Mouse (Mus musculus): ENCODE data around the gene Zscan18. TPM values are rescaled to one million over a fixed set of nuclear protein-coding genes. Genes with fewer than 3 reads are reported as not detected.

Zscan18 gene
- polyA plus RNA-seq (2015; fragmentation: Nextera tagmentation; extraction: Ambion mirVana): 4.0 and 4.5 TPM in 2 replicates

DNA sequence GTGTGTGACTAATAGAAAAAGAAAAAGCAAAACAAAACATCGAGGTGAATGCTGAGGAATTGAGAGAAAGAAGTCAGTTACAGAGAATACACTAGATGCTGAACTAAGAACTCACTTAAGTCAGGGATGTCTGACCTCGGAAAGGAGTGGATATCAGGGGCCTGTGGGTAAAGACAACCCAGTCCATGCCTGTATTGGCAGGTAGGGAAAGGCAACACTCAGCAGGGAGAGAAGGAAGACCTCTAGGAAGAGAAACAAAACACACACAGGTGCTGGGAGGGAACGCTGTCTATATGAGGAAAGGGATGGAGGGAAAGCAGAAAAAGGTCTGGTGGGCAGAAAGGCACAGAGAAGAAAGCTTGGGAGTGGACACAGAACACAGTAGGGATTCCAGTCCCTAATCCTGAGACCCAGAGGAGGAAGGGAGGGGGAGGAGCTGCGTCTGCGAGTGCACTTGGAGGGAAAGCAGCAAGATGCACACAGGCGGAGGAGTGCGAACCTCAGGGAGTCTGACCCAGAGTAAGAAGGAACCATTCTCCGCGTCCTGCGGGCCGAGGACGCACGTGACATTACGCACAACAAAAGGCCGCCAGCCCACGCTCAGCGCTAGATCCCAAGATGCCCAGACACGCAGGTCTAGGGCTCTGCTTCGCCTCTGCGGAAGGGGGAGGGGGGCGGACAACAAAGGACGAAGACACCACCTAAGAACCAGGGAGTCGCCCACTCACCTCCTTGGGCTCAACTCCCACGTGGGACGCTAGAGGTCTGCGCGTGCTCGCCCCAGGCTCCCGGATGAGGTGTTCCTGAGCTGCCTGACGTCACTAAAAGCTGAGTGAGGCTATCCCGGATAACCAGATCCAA, at the start of gene Zscan18:
Gene Zscan18, minus strand, starts transcription at position 770 of the 861 bp plus-strand sequence.

DNA sequence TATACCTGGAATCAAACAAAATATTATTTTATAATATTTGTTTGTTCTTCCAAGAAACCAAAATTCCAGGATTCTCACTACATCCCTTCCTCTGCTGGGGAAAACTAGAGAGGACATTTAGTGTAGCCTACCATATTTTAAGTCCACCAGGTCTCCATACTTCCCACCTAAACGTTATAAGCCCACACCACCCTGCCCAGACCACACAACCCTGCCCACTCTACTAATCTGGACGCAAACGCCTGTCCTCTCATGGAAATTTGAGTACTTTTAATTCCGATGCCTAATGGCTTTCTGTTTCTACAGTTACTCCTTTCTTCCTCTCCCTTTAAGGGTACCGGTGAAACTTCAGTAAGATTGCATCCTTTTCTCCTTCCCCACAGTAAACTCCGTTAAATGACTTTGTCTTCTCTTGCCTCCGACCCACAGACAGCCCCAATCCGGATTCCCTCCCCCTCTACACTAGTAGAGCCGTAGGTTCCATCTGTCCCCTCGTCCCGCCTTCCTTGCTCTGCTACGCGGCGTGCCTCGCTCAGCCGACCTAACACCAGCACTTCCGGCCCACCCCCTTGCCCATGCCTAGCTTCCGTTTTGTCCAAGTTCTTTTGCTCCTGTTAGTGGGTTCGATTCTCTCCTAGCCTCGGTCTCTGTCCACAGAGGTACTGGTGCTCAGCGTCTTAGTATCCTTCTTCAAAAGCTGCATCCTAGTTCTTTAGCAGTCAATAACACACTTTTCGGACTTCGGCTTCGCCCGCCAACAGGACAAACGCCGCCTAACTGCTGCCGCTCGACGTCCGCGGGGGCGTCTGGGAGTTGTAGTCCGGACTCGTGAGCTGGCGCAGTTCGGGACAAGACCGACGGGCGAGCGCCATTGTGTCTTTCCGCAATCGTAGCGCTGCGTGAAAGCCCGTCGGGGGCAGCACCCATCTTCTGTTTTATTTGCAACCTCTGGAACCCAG, 31.0 kb upstream of the Zscan18 start, which contains the start of gene Zfp110:
Gene Zfp110, plus strand, starts transcription at position 600 of the 959 bp plus-strand sequence.

DNA sequence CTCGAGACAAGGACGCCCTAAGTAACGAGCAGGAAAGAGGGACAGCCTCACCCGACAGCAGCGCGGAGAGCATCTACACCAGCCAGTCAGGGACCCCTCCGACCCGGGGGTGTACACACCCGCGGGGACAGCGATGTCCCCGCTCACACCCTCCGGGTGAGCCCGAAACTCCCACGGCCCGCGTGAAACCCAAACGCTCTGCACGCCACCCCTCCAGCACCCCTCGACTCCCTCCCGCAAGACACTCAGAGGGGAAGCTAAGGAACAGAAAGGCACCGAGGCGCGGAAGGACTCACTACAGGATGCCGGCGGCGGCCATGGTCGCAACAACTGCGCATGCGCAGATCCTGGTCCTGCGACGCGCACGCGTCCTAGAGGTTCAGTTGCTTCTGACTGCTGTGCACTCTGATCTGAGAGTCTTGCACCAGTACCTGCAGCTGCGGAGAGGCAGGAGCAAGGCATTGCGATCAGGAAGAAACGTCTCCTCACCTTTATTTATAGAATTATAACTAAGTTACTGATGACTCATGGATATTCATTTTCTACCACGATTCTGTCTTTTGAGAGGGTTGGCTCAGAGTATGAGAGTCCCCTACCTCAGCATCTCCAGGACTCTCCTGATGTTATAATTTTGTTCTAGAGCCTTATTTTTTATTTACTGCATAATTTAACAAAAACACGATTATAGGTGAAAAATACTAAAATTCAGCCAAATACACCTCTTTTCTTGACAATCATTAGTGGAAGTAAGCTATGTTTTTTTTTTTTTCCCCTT, 15.3 kb upstream of the Zscan18 start, which contains the start of gene Zfp329:
Gene Zfp329, minus strand, starts transcription at position 338 of the 775 bp plus-strand sequence.

DNA sequence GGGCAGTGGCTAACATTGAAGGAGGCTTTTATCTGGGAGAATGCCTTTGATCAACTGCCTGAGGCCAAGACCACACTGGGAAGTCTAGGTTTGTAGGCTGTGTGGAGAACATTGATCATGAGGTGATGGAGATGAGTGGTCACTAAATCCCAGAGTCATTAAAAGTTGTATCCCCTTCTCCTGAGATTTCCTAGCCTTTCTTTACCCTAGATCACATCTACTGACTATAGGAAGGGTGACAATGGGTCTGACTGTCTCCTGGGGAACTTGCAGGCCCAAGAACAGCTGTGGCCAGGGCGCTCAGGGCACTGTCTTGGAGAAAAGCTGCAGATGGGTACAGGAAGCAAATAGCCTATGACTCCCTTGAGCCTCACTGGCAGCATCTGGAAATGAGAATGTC, 68.5 kb downstream of the Zscan18 start, which contains the start of gene Vmn2r56:
Gene Vmn2r56, minus strand, starts transcription at position 101 of the 400 bp plus-strand sequence.

Other genes with a start within 250 kb of the Zscan18 start
- gene Vmn2r53, start 194.8 kb downstream of the Zscan18 start, polyA plus RNA-seq (2015; fragmentation: Nextera tagmentation; extraction: Ambion mirVana): 0.01 TPM in 1 of 2 replicates, not detected in the other
- gene Vmn2r54, start 163.3 kb downstream of the Zscan18 start, polyA plus RNA-seq (2015; fragmentation: Nextera tagmentation; extraction: Ambion mirVana): not detected in 2 replicates
- gene Vmn2r55, start 118.6 kb downstream of the Zscan18 start, polyA plus RNA-seq (2015; fragmentation: Nextera tagmentation; extraction: Ambion mirVana): not detected in 2 replicates
- gene Vmn2r56, start 68.6 kb downstream of the Zscan18 start, polyA plus RNA-seq (2015; fragmentation: Nextera tagmentation; extraction: Ambion mirVana): not detected in 2 replicates
- 6.0 and 7.4 TPM in 2 replicates for gene Zfp329, start 15.2 kb upstream of the Zscan18 start, polyA plus RNA-seq (2015; fragmentation: Nextera tagmentation; extraction: Ambion mirVana)
- 17.2 and 23.7 TPM in 2 replicates for gene Zfp110, start 31.1 kb upstream of the Zscan18 start, polyA plus RNA-seq (2015; fragmentation: Nextera tagmentation; extraction: Ambion mirVana)
- gene Zfp128, start 77.5 kb upstream of the Zscan18 start, polyA plus RNA-seq (2015; fragmentation: Nextera tagmentation; extraction: Ambion mirVana): 1.7 and 2.3 TPM in 2 replicates
- gene Zscan22, start 94.2 kb upstream of the Zscan18 start, polyA plus RNA-seq (2015; fragmentation: Nextera tagmentation; extraction: Ambion mirVana): 6.5 and 6.6 TPM in 2 replicates
- gene Rps5, start 118.7 kb upstream of the Zscan18 start, polyA plus RNA-seq (2015; fragmentation: Nextera tagmentation; extraction: Ambion mirVana): 865 and 1,106 TPM in 2 replicates
- gene Rnf225, start 123.8 kb upstream of the Zscan18 start, polyA plus RNA-seq (2015; fragmentation: Nextera tagmentation; extraction: Ambion mirVana): 0.08 and 0.30 TPM in 2 replicates
- gene Zfp324, start 162.2 kb upstream of the Zscan18 start, polyA plus RNA-seq (2015; fragmentation: Nextera tagmentation; extraction: Ambion mirVana): 6.2 and 7.5 TPM in 2 replicates
- 3.8 and 6.0 TPM in 2 replicates for gene Zfp446, start 174.2 kb upstream of the Zscan18 start, polyA plus RNA-seq (2015; fragmentation: Nextera tagmentation; extraction: Ambion mirVana)
- gene Slc27a5, start 194.6 kb upstream of the Zscan18 start, polyA plus RNA-seq (2015; fragmentation: Nextera tagmentation; extraction: Ambion mirVana): 1.9 and 3.0 TPM in 2 replicates
- gene Trim28, start 195.5 kb upstream of the Zscan18 start, polyA plus RNA-seq (2015; fragmentation: Nextera tagmentation; extraction: Ambion mirVana): 104 and 137 TPM in 2 replicates
- gene Zbtb45, start 206.4 kb upstream of the Zscan18 start, polyA plus RNA-seq (2015; fragmentation: Nextera tagmentation; extraction: Ambion mirVana): 9.3 and 12.6 TPM in 2 replicates
- gene Chmp2a, start 231.2 kb upstream of the Zscan18 start, polyA plus RNA-seq (2015; fragmentation: Nextera tagmentation; extraction: Ambion mirVana): 265 and 267 TPM in 2 replicates
- gene Ube2m, start 234.6 kb upstream of the Zscan18 start, polyA plus RNA-seq (2015; fragmentation: Nextera tagmentation; extraction: Ambion mirVana): 103 and 124 TPM in 2 replicates